Mouse (Mus musculus) hindbrain, embryonic 15.5 days (tissue): ENCODE data around the gene Il25. TPM values are rescaled to one million over a fixed set of nuclear protein-coding genes. Genes with fewer than 3 reads are reported as not detected.
A peak's percentile ranks its signal among the peaks of the same experiment; 100 is the strongest.
"Not testable (repeated sequence)": the region's sequence is repeated elsewhere in the genome, so short reads cannot be mapped to it uniquely, and the experiment has no call there.

ENCODE experiments used
- ATAC-seq: fragments of 200-750 bp; cut with Nextera tagmentation; 2 replicates; pipeline ENCODE4 v1.8.0; 2017; ENCODE audit warnings: low read depth, moderate number of reproducible peaks, moderate TSS enrichment; ENCODE audit not compliant: low FRiP score
- H3K27ac ChIP-seq: fragments of 300-500 bp; sonication (generic); replicated peaks from 2 replicates; pipeline ENCODE4 v1.5.1; 2015; ENCODE audit warnings: mild to moderate bottlenecking, inconsistent platforms
- H3K27me3 ChIP-seq: fragments of 300-500 bp; sonication (generic); 2 replicates; pipeline ENCODE4 v1.6.1; 2015; ENCODE audit warnings: control low read depth, inconsistent platforms
- H3K36me3 ChIP-seq: fragments of 300-500 bp; sonication (generic); 2 replicates; pipeline ENCODE4 v1.6.1; 2015; ENCODE audit warnings: control low read depth, inconsistent platforms
- H3K4me1 ChIP-seq: fragments of 300-500 bp; sonication (generic); replicated peaks from 2 replicates; pipeline ENCODE4 v1.6.1; 2015; ENCODE audit warnings: control low read depth, inconsistent platforms
- H3K4me2 ChIP-seq: fragments of 300-500 bp; sonication (generic); 2 replicates; pipeline ENCODE4 v1.6.1; 2015; ENCODE audit warnings: moderate library complexity, mild to moderate bottlenecking, inconsistent platforms
- H3K4me3 ChIP-seq: fragments of 300-500 bp; sonication (generic); 2 replicates; pipeline ENCODE4 v1.5.1; 2015; ENCODE audit warnings: mild to moderate bottlenecking, inconsistent platforms
- H3K9ac ChIP-seq: fragments of 300-500 bp; sonication (generic); 2 replicates; pipeline ENCODE4 v1.6.1; 2015; ENCODE audit warnings: inconsistent platforms
- H3K9me3 ChIP-seq: fragments of 300-500 bp; sonication (generic); 2 replicates; pipeline ENCODE4 v1.6.1; 2016; ENCODE audit warnings: control low read depth, inconsistent platforms
- WGBS: fragments of 180-500 bp; shearing (Covaris S2); methylation state at CpG from one replicate; pipeline ENCODE4 v1.1.7; 2015; 5-methylcytosine and 5-hydroxymethylcytosine counted together
- polyA plus RNA-seq: library from polyadenylated mRNA; unstranded; fragments of >200 nt; fragmentation: Nextera tagmentation; extraction: Ambion mirVana; gene quantifications from 2 replicates; pipeline ENCODE4 v1.2.1, GENCODE M21; 2015

Gene Il25
- polyA plus RNA-seq, 1 experiment from 2014 or later: 0.70 TPM

GRCm38 (mm10) chr14:54959853-54960613 is 27.5 kb downstream of the Il25 start:
- not testable (repeated sequence) for ATAC-seq, H3K27ac ChIP-seq, H3K4me2 ChIP-seq, H3K36me3 ChIP-seq, H3K9ac ChIP-seq, H3K4me3 ChIP-seq, H3K27me3 ChIP-seq, H3K4me1 ChIP-seq, H3K9me3 ChIP-seq
- 96% methylated on average over 12 of the region's 12 CpGs for WGBS

GRCm38 (mm10) chr14:54960769-54961168 is 28.3 kb downstream of the Il25 start:
- no peak overlapping the region for H3K4me3 ChIP-seq
- no peaks in the 10 kb centered on the region for H3K4me1 ChIP-seq
- ATAC-seq: no peak
- no peaks in the 10 kb centered on the region for H3K36me3 ChIP-seq
- no peak overlapping the region for H3K9ac ChIP-seq
- H3K4me2 ChIP-seq: no peak overlapping the region
- no peaks in the 10 kb centered on the region for H3K27me3 ChIP-seq
- no peaks in the 10 kb centered on the region for H3K9me3 ChIP-seq
- WGBS: 70% methylated on average over 10 of the region's 10 CpGs
- no peak overlapping the region for H3K27ac ChIP-seq

GRCm38 (mm10) chr14:54961487-54961886 is 29.0 kb downstream of the Il25 start:
- no peak overlapping the region for H3K27ac ChIP-seq
- 87% methylated on average over 5 of the region's 5 CpGs for WGBS
- H3K36me3 ChIP-seq: no peaks in the 10 kb centered on the region
- no peaks in the 10 kb centered on the region for H3K4me1 ChIP-seq
- no peak overlapping the region for H3K9ac ChIP-seq
- no peak overlapping the region for H3K4me3 ChIP-seq
- H3K27me3 ChIP-seq: no peaks in the 10 kb centered on the region
- H3K9me3 ChIP-seq: no peaks in the 10 kb centered on the region
- ATAC-seq: no peak
- no peak overlapping the region for H3K4me2 ChIP-seq

- no peak overlapping the region for H3K4me3 ChIP-seq
- 89% methylated on average over 7 of the region's 7 CpGs for WGBS
- H3K36me3 ChIP-seq: no peaks in the 10 kb centered on the region
- H3K27me3 ChIP-seq: no peaks in the 10 kb centered on the region
- no peak overlapping the region for H3K9ac ChIP-seq
- no peak overlapping the region for H3K4me2 ChIP-seq
- no peak for ATAC-seq
- no peaks in the 10 kb centered on the region for H3K4me1 ChIP-seq
- H3K9me3 ChIP-seq: no peaks in the 10 kb centered on the region
- no peak overlapping the region for H3K27ac ChIP-seq
Observed at GRCm38 (mm10) chr14:54962714-54963113, 30.2 kb downstream of the Il25 start.

- H3K36me3 ChIP-seq: no peaks in the 10 kb centered on the region
- H3K9me3 ChIP-seq: no peaks in the 10 kb centered on the region
- H3K4me2 ChIP-seq: no peak overlapping the region
- no peak for ATAC-seq
- H3K27me3 ChIP-seq: no peaks in the 10 kb centered on the region
- H3K27ac ChIP-seq: no peak overlapping the region
- 85% methylated on average over 11 of the region's 11 CpGs for WGBS
- no peak overlapping the region for H3K9ac ChIP-seq
- H3K4me1 ChIP-seq: no peaks in the 10 kb centered on the region
- H3K4me3 ChIP-seq: no peak overlapping the region
Observed at GRCm38 (mm10) chr14:54963727-54964126, 31.2 kb downstream of the Il25 start.

- WGBS: 84% methylated on average over 15 of the region's 15 CpGs
- ATAC-seq: no peak
- Histone ChIP-seq H3K36me3 (no peaks in the 10 kb centered on the region), H3K4me3 (no peak overlapping the region), H3K27me3 (no peaks in the 10 kb centered on the region), H3K4me2 (no peak overlapping the region), H3K9me3 (no peaks in the 10 kb centered on the region), H3K4me1 (no peaks in the 10 kb centered on the region), H3K9ac (no peak overlapping the region), H3K27ac (no peak overlapping the region)
Observed at GRCm38 (mm10) chr14:54965044-54965443, 32.5 kb downstream of the Il25 start.

GRCm38 (mm10) chr14:54965631-54966030 is 33.1 kb downstream of the Il25 start:
- no peak overlapping the region for H3K27ac ChIP-seq
- no peaks in the 10 kb centered on the region for H3K4me1 ChIP-seq
- H3K27me3 ChIP-seq: no peaks in the 10 kb centered on the region
- no peaks in the 10 kb centered on the region for H3K9me3 ChIP-seq
- H3K4me2 ChIP-seq: no peak overlapping the region
- ATAC-seq: no peak
- 73% methylated on average over 6 of the region's 6 CpGs for WGBS
- H3K4me3 ChIP-seq: no peak overlapping the region
- H3K9ac ChIP-seq: no peak overlapping the region
- H3K36me3 ChIP-seq: no peaks in the 10 kb centered on the region

- Histone ChIP-seq H3K9ac (no peak within 1 kb of the TSS), H3K9me3 (no peaks in the 10 kb centered on the region), H3K27ac (no peak within 1 kb of the TSS), H3K4me3 (no peak within 1 kb of the TSS), H3K4me2 (no peak within 1 kb of the TSS), H3K4me1 (no peaks in the 10 kb centered on the region), H3K36me3 (no peaks in the 10 kb centered on the region), H3K27me3 (no peaks in the 10 kb centered on the region)
- no peak for ATAC-seq
- 81% methylated on average over 7 of the region's 7 CpGs for WGBS
Observed at GRCm38 (mm10) chr14:54966320-54966977, 34.0 kb downstream of the Il25 start, which contains the start of gene Myh6. Myh6 (minus strand) TSS chr14:54966927.

- no peak overlapping the region for H3K4me2 ChIP-seq
- no peaks in the 10 kb centered on the region for H3K4me1 ChIP-seq
- no peaks in the 10 kb centered on the region for H3K36me3 ChIP-seq
- no peaks in the 10 kb centered on the region for H3K9me3 ChIP-seq
- no peak overlapping the region for H3K27ac ChIP-seq
- no peak for ATAC-seq
- H3K27me3 ChIP-seq: no peaks in the 10 kb centered on the region
- no peak overlapping the region for H3K9ac ChIP-seq
- no peak overlapping the region for H3K4me3 ChIP-seq
- 86% methylated on average over 3 of the region's 3 CpGs for WGBS
Observed at GRCm38 (mm10) chr14:54967874-54968273, 35.4 kb downstream of the Il25 start.

GRCm38 (mm10) chr14:54968344-54968743 is 35.8 kb downstream of the Il25 start:
- Histone ChIP-seq H3K4me1 (no peaks in the 10 kb centered on the region), H3K36me3 (no peaks in the 10 kb centered on the region), H3K4me3 (no peak overlapping the region), H3K27ac (no peak overlapping the region), H3K4me2 (no peak overlapping the region), H3K27me3 (no peaks in the 10 kb centered on the region), H3K9me3 (no peaks in the 10 kb centered on the region), H3K9ac (no peak overlapping the region)
- no peak for ATAC-seq

GRCm38 (mm10) chr14:54972786-54973185 is 40.3 kb downstream of the Il25 start:
- not testable (repeated sequence) for H3K4me3 ChIP-seq, H3K36me3 ChIP-seq, H3K9me3 ChIP-seq, ATAC-seq, H3K9ac ChIP-seq, H3K27me3 ChIP-seq, H3K4me2 ChIP-seq
- peaks cover 18% of the 10 kb centered on the region for H3K4me1 ChIP-seq
- 0 out of 2 replicates have a peak overlapping the region, but pooled peaks have one; percentile 80 for H3K27ac ChIP-seq
- WGBS: 88% methylated on average over 11 of the region's 11 CpGs

- Histone ChIP-seq H3K4me1 (peaks cover 18% of the 10 kb centered on the region), H3K9me3 (no peaks in the 10 kb centered on the region), H3K4me3 (no peak overlapping the region), H3K36me3 (no peaks in the 10 kb centered on the region), H3K27ac (peak overlapping the region; percentile 80), H3K9ac (no peak overlapping the region), H3K4me2 (0 out of 2 replicates have a peak overlapping the region, but pooled peaks have one; percentile 5), H3K27me3 (no peaks in the 10 kb centered on the region)
- 60% methylated on average over 6 of the region's 6 CpGs for WGBS
- peak; percentile 81 for ATAC-seq
Observed at GRCm38 (mm10) chr14:54974068-54974791, 41.7 kb downstream of the Il25 start.
